Mouse (Mus musculus) adrenal gland, postnatal 14 days (tissue): ENCODE measurements around the gene Tmem63c. TPM values are rescaled to one million over a fixed set of nuclear protein-coding genes. Genes with fewer than 3 reads are reported as not detected.

Experiments used
- DNase-seq: peaks from one replicate; pipeline ENCODE4 v3.0.0; 2021; ENCODE audit warnings: mixed read lengths
- total RNA-seq: library from RNA; stranded (reverse); gene quantifications from 2 replicates; pipeline ENCODE4 v1.2.3, GENCODE M21; 2021

Gene Tmem63c
- total RNA-seq, 1 experiment from 2014 or later, result 1.3 TPM

- DNase-seq, result no peak
Observed at GRCm38 (mm10) chr12:87000151-87000839, 20.8 kb upstream of the Tmem63c start.

- DNase-seq, result no peak
Observed at GRCm38 (mm10) chr12:87000840-87001176, 20.3 kb upstream of the Tmem63c start.

- no peak for DNase-seq
Observed at GRCm38 (mm10) chr12:87002209-87002608, 18.9 kb upstream of the Tmem63c start.

GRCm38 (mm10) chr12:87002815-87003214 lies 18.3 kb upstream of the Tmem63c start:
- no peak for DNase-seq

DNA sequence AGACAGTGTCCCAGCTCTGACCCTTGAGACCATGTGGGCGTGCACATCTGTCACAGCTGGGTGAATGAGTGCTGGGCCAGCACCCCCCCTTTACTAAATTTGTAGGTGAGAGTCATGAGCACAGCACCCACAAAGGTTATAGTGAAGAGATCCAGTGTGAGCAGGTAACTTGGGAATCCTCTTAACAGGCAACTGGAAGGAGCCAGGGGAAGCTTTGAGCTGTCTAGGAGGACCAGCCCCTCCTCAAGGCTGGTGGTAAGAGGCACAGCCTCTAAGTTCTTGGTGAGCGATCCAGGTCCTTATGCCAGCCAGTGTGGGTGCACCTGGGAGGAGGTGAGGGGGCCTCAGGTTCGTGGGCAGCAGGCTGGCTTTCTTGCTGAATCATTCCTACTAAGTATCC lies 17.5 kb upstream of the Tmem63c start:
- DNase-seq, result no peak

GRCm38 (mm10) chr12:87004596-87004995 lies 16.5 kb upstream of the Tmem63c start:
- DNase-seq, result no peak

DNA sequence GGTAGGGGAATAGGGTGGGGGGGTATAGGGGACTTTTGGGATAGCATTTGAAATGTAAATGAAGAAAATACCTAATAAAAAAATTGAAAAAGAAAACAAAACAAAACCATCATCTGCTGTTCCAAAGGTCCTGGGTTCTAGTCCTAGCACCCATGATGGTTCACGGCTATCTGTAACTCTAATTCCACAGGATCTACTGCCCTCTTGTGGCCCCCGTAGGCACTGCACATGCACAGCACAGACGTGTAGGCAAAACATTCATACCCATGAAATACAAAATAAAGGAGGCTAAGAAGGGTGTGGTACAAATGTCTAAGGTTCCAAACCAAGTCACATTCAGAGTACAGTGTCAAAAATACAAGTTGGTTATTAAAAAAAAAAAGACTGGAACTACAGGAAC lies 4.1 kb upstream of the Tmem63c start:
- DNase-seq, result peak; percentile 45

GRCm38 (mm10) chr12:87018756-87019155 lies 2.4 kb upstream of the Tmem63c start:
- DNase-seq, result no peak

GRCm38 (mm10) chr12:87022006-87022405 lies 866 bp downstream of the Tmem63c start:
- DNase-seq, result no peak

DNA sequence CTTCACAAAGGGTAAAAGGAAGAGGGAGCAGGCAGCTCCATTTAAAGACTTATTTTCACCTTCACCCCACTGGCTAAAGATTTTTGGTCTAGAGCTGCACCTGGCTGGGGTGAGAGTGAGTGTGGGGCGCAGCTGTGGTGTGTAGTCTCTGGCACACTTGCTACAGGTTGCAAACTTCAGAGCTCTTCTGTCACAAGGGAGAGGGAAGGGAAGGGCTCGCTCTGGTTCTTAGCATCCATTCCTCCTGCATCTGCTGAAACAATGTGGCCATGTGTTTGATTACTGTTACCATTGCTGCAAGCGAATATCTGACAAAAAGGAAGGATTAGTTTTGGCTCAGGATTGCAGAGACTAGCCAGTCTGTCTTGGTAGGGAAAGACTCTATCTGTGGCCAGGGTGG lies 2.3 kb downstream of the Tmem63c start:
- no peak for DNase-seq

DNA sequence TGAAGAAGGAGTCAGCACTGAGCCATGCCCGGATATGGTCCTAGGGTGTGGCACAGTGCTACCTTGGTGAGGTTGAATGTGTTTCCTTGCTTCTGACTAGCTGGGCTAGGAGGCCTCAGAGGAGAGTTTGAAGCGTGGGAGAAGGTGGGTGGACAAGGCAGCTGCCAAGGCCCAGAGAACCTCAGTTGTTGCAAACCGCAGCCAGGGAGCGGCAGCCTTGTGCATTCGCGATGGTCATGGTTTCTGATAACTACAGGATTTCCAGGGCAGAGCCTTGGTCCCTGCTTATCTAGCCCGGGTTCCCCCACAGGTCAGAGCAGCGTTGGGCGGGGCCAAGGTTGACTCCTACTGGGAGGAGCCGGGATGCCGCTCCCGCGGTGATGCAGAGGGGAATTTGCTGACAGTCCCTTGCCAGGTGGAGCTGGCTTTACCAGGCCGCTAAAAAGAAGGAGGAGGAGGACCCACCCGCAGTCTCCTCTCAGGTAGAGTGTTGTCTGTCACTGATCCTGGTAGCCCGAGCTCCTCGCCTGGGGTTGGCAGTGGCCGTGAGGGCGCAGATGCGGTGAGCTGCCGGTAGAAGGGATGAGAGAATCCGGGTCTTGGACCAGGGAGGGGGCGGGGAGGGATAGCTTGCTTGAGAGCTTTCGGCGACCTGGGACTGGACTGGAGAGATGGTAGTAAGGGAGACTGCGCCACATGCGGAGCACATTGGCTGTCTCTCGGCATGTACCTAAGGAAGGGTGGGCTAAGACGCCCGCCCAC lies 5.2 kb downstream of the Tmem63c start:
- DNase-seq, result peak; percentile 59

- no peak for DNase-seq
Observed at GRCm38 (mm10) chr12:87026871-87027240, 5.7 kb downstream of the Tmem63c start.

DNA sequence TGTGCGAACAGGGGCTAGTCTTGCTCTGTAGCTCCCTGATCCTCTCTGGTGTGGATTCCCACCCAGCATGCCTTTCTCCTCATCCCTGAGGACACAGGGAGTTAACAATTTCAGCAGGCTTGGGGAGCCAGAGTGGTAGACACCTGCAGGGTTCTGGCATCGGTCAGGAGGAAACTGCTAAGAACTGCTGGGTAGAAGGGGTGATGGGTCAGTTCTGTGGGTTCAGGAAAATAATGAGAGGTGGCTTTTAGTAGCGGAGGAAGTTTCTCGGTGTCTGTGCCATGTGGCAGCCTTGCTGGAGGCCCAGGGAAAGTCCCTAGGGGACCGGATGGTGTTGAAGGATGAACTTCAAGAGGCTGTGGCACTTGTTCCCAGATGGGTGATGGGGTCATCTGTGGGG lies 6.3 kb downstream of the Tmem63c start:
- no peak for DNase-seq

DNA sequence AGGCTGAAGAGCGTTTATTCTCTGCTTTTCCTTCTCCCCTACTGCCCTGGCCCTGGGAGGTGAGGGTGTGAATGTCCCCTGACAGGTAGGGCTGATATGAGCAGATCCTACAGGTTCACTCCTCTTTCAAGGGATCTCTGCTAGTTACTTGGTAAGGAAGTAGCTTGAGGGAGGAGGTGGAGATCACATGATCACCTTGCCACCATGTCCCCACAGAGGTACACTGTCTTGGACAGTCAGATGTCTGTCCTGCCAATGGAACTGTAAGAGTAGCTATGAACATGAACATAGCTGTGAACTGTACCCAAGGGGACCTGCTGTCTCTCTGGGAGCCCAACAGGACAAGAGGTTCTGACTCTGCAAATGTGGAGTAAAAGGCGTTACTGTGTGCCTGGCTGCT lies 6.9 kb downstream of the Tmem63c start:
- no peak for DNase-seq

DNA sequence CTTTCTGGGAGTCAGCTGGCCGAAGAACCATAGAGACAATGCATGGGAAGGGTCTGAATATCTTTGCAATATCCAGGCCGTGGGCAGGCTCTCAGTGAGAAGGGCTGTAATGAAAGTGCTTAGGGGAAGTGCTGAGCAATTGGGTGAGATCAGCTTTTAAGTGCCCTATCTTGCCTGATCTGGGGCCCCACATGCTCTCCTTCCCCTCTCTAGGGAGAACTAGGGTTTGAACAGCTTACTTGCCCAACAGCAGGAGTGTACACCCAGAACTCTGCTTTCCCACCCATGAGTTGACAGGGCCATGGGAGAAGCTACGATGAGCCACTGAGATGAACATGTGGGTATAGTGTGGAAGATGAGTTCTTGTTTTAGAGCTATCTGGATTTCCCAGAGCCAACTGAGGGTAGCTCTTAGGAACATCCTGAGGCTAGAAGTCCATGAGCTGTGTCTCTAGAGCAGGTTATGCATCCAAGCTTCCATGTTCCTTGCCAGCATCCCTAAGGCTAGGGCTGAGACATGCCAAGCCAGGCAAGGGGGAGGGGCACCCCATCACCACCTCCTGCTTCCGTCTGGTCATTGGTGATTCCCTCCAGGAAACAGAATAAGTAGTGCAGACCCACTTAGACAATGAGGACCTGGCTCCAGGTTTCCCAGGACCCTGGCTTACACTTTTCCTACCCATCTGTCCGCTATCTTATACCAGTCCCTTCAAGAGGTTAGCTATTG lies 8.3 kb downstream of the Tmem63c start:
- no peak for DNase-seq

DNA sequence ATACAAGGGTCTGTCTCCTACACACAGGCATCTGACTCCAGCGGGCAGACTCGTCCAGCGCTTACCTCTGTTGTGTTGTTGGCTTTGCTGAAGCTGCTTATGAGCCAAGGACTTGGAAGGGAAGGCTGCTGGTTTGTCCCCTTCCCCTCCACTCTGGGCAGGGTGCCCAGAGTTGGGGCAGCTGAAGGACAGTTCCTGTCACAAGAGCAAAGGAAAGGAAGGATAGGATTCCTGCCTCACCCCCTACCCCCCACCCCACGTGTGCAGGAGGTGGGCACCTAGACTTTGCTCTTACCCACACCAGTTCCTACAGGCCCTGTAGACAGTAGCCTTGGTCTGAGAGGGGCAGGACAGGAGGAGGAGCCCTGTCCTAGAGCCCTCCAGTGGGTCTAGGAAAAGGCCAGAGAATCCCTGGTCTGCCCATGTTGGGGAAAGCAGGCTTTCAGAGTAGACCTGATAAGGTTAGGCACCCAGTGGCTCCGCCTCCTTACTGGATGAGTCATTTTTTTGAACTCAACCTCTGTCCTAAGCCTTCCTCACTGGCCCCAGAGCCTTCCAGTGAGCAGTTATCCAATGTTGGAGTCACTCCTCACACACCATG lies 10.1 kb downstream of the Tmem63c start:
- peak; percentile 57 for DNase-seq

DNA sequence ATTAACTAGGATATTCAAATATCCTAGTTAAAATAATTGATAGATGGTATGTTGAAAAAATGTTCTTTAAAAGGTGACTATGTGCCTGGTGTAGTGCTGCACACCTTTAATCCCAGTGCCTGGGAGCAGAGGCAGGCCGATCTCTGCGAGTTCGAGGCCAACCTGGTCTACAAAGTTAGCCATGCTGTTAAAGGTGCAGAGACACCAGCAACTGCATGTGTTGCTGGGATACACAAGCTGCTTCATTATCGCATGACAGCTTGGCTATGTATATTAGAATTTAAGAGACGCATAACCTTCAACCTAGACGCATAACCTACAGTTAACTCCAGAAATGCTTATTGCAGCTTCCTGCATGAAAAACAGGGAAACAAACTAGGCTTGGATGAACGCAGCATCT lies 15.5 kb downstream of the Tmem63c start:
- no peak for DNase-seq

GRCm38 (mm10) chr12:87040166-87040565 lies 19.0 kb downstream of the Tmem63c start:
- DNase-seq, result peak; percentile 68

DNA sequence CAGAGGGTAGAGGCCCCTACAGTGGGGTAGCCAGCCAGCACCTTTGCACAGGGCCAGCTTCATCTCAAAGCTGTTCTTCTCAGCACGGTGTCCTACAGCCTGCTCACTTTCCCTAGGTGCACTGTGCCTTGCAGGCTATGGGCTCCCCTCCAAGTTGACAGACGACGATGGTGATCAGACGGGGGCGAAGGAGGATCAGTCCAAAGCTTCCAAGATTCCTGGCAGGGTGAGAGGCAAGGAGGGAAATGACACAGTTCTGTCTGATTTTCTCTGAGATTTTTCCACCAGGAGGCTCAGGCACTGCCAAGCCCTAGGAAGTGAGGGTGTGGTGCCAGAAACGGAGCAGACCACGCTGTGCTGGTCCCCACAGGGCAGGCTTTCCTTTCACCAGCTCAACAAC lies 19.7 kb downstream of the Tmem63c start:
- no peak for DNase-seq

GRCm38 (mm10) chr12:87042456-87042855 lies 21.3 kb downstream of the Tmem63c start:
- DNase-seq, result no peak

DNA sequence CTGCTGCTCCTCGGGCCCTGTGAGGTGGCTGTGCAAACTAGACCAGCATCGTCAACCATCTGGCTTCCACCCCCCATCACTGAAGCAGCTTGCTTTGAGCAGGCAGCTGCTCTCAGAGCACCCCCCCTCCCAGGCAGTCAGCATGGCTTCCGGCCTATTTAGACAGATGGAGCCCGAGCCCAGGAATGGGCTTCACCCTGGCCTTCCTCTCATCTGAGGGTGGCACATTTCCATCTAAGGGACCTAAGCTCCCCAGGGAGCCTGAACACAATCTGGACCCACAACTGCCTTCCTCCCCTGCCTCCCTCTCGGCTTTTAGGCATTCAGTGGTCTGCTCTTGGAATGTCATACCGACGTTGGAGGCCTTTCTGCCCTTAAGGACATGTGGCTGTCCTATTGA lies 22.1 kb downstream of the Tmem63c start:
- no peak for DNase-seq

DNA sequence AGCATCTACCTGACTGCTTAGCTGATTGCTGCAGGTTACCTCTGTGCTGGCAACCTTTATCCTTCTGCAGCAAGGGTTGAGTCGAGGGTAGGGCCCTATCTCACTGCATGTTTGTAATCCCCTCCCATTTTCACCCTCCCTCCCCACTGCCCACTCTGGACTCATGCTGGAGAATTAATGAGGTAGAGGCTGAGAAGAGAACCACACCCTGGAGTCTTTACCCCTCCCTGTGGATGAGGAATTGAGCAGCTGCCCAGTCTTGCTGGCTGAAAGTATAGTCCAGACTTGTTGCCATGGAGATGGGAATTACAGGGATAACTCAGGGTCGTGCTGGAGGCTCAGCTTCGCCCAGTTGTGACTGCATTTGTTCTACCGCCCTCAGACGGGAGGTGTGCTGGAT lies 23.6 kb downstream of the Tmem63c start:
- peak; percentile 28 for DNase-seq

GRCm38 (mm10) chr12:87047536-87047935 lies 26.4 kb downstream of the Tmem63c start:
- no peak for DNase-seq
